Mouse (Mus musculus): Measurements from ENCODE around the gene Foxp1.

Foxp1 gene

DNA sequence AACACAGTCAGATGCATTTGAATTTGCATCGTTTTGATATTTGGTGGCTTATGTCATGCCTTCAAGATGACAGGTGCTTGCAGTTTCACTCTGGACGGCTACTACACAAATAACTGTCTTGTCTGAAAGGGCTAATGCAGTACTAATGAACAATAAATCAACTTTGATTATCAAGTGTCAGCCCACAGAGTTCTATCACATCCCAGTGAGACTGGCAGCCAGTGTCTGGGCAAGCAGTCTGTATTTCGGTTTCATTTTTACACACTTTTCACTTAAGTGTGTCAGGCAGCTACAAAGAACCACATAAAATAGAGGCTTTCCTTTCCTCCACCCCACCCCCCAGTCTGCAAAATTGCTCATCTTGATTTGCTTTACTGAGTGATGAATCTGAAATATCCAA is 496.5 kb downstream of the Foxp1 start:
- no peak for DNase-seq (ENCODE audit: low spot score in 2 of 2)

- no peak for DNase-seq (ENCODE audit: low spot score in 2 of 2)
Measured at GRCm38 (mm10) chr6:99024588-99024987, 497.9 kb downstream of the Foxp1 start.

DNA sequence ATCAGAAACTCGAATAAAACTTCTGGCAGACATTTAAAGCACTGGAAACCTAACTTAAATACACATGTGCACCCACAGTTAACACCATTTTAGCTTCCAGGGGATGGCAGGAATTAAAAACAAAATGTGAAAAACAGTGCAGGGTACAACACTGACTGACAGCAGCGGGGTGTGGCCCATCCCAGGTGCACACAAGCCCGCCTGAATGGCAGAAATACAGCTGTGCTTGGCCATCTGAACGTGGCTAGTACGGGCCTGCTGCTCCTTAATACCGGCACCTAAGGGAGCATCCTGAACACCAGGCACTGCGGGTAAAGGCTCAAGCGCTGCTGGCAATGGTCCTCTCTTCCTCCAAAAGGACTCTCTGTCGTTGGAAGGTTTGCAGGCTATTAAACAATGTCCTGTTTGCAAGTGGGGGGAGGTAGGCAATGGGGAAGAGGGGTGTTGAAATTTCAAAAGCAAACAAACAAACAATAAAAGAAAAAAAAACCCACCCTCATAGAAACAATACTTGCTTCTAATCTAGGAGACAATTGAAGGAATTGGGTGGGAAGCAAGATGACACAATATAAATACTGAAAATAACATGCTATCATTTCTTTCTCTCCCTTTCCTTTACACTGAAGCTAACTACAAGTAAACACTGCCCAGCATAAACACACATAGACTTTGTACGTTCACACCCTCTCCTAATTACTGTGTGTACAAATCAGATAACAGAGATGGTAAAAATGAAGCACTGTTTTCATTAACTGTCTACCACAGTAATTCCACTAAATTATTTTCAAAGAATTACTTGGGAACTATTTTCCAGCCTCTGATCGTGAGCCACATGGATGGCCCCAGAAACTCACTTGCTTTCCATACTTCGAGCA is 501.7 kb downstream of the Foxp1 start:
- no peak for DNase-seq (ENCODE audit: low spot score in 2 of 2)

- DNase-seq (ENCODE audit: low spot score in 2 of 2) = no peak
Measured at GRCm38 (mm10) chr6:99019716-99020115, 502.8 kb downstream of the Foxp1 start.

DNA sequence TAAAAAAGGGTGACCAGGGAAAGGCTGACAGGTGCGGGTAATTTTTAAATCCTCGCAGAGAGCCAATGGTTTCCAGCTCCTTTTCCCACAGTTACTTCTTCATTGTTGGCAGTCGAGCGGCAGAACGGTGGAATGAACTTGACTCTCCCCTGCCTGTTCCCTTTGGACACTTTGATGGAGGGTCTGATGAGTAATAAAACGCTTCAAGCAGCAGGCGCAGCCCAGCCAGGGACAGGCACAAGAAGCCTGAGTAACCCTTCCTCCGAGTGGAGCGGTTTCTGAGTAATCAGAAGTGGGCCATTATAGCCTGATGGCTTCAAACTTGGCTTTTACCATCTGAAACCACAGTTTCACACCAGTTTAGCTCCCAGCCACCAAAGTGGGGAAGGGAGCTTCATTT is 503.3 kb downstream of the Foxp1 start:
- no peak for DNase-seq (ENCODE audit: low spot score in 2 of 2)

- no peak for DNase-seq (ENCODE audit: low spot score in 2 of 2)
Measured at GRCm38 (mm10) chr6:99013866-99014502, 508.5 kb downstream of the Foxp1 start.

DNA sequence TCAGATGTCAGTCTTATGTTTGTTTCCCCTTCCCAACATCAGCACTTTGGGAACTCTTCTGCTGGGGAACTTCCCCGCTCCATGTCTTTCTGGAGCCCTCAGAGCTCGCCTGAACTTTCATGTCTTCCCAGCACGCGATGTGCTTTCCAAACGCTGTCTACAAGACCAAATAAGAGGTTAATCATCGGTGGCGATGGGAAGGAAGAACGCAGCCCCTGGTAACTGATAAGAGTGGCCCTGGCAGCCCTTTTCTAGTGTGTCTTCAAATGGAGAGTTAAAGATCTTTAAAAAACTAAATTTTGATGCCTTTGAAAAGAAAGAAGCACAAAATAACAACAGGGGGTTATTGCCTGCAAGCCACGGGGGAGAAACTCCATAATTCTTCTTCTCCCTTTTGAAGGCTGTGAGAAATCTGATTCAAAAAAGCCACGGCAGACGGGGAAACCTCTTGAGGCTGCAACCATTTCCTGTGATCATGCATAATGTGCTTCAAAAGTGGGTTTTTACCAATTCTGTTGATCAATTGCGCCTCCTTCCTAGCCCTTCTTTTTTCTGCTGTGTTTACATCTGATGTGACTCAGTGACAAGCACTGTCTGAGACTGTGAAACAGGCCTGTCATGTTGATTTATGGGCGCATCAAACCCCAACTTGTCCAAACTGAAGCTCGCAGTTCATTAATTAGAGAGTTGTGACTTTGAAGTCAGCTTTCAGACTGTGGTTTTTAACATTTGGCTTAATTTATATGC is 509.2 kb downstream of the Foxp1 start:
- DNase-seq (ENCODE audit: low spot score in 2 of 2) = no peak

GRCm38 (mm10) chr6:99011895-99012584 is 510.5 kb downstream of the Foxp1 start:
- DNase-seq (ENCODE audit: low spot score in 2 of 2) = no peak

- no peak for DNase-seq (ENCODE audit: low spot score in 2 of 2)
Measured at GRCm38 (mm10) chr6:99009771-99010170, 512.8 kb downstream of the Foxp1 start.

DNA sequence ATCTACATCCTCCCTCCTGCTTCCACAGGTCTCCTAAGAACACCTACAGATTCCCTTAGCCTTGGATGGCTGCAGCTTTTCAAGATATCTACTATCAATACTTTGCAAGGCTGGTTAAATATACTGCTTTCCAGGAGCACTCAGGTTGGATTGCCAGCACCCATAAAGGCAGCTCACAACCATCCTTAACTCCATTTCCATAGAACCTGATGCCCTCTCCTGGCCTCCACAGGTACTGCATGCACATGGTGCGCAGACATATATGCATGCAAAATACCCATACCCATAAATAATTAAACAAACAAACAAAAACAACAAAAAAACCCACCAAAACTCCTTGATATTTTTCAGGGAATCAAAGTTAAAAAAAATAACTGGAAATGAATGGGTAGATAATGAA is 514.0 kb downstream of the Foxp1 start:
- DNase-seq (ENCODE audit: low spot score in 2 of 2) = no peak

DNA sequence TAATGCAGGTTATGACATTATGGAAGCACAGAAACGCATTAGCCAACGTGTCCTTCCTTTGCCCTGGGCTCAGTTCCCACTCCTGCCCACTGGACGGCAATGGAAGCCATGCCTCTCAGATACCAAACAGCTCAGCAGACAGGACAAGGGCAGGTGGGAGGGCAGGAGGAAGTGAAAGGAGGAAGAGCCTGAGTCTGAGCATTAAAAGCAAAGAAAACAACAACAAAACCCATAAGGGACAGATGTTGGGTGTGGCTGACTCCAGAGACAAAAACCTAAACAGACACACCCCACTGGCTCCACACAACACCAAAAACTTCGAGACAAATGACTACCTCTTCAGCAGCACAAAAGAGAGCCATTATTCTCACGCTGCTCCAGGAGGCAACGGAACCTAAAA is 515.0 kb downstream of the Foxp1 start:
- DNase-seq (ENCODE audit: low spot score in 2 of 2) = no peak

DNA sequence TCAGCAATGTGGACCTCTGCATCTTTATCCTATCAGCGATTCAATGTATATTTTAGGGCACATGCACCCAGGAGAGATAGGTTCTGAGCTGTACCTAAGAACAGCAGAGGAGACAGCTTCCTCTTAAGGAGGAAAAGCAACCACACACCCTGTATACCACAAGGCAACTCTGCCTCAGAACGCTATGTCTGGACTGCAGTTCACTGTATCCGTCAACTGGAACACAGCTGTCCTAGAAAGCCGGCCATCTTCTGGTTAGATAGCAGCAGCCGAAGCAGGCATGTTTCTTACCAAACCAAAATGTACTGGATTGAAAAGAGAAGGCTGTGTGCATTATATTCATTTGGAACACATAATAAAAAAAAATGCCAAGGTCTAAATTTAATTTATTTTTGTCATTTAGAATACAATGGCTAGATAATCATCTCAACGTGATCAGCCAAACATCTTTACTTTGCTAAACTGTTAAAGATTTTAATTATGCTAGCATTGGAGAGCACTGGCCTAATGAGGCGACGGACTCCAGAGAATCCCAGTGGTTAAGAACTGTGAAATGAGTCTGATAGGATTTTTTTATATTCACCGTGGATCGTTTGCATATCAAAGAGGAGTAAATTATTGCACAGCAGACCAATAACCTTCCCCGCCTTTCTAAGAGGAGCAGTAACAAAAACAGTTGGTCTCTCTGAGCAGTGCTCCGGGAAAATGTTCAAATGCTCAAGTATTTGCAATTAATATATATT is 518.1 kb downstream of the Foxp1 start:
- DNase-seq (ENCODE audit: low spot score in 2 of 2) = no peak

GRCm38 (mm10) chr6:99003108-99003709 is 519.3 kb downstream of the Foxp1 start:
- no peak for DNase-seq (ENCODE audit: low spot score in 2 of 2)

DNA sequence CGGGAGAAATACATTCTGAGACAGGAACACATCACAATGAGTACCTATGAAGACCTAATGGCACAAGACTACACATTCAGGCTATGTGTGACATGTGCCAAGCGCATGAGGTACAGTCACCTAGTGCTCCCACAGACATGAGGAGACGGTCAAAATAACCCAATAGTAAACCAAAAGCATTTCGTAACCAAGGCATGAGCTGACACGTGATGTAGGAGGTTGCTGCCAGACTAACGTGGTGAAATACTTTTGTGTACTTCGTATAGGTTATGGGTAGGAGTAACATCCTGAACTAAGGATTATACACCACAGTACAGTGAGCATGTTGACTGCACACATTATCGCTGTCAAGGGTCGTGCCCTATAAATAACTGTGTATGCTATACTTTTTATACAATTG is 520.9 kb downstream of the Foxp1 start:
- DNase-seq (ENCODE audit: low spot score in 2 of 2) = no peak

GRCm38 (mm10) chr6:98998971-98999932 is 523.3 kb downstream of the Foxp1 start:
- no peak for DNase-seq (ENCODE audit: low spot score in 2 of 2)

DNA sequence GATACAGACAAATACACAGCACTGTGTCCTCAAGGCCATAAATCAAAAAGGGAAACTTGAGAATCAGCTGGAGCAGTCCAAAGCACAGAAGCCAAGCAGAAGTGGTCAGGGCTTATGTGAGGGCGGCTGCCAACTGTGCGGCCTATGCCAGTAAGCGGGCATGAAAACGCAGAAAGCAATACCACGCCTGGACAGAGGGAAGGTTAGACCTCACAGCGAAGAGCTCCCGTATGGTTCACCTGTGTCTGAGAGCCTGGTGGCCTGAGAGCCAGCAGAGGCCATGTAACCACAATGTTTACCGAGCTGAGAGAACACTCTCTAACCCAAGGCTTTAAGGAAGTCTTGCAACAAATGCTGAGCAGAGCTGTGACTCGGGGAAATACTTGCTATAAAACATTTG is 524.8 kb downstream of the Foxp1 start:
- no peak for DNase-seq (ENCODE audit: low spot score in 2 of 2)

DNA sequence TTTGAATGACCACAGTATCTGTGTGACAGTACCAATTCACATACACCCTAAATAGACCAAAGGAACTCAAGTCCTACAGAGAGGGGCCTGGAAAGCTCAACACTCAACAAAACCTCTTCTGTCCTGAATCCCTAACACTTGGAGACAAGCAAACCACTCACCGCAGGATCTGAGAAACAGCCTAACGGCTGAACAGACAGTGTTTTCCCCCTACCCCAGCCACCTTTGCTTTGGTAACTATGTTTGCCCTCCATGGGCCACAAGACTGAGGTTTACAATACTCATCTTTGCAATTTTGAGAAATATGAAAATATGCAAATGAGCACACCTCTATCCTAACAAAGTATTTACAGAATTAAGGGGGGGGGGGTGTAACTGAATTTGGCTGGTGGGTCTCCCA is 525.7 kb downstream of the Foxp1 start:
- no peak for DNase-seq (ENCODE audit: low spot score in 2 of 2)

- no peak for DNase-seq (ENCODE audit: low spot score in 2 of 2)
Measured at GRCm38 (mm10) chr6:98996346-98996745, 526.2 kb downstream of the Foxp1 start.

- no peak for DNase-seq (ENCODE audit: low spot score in 2 of 2)
Measured at GRCm38 (mm10) chr6:98995681-98996080, 526.8 kb downstream of the Foxp1 start.

- DNase-seq (ENCODE audit: low spot score in 2 of 2) = no peak
Measured at GRCm38 (mm10) chr6:98994902-98995301, 527.6 kb downstream of the Foxp1 start.
